Mouse (Mus musculus): ENCODE measurements around the gene Mgat5b.

Gene Mgat5b

DNA sequence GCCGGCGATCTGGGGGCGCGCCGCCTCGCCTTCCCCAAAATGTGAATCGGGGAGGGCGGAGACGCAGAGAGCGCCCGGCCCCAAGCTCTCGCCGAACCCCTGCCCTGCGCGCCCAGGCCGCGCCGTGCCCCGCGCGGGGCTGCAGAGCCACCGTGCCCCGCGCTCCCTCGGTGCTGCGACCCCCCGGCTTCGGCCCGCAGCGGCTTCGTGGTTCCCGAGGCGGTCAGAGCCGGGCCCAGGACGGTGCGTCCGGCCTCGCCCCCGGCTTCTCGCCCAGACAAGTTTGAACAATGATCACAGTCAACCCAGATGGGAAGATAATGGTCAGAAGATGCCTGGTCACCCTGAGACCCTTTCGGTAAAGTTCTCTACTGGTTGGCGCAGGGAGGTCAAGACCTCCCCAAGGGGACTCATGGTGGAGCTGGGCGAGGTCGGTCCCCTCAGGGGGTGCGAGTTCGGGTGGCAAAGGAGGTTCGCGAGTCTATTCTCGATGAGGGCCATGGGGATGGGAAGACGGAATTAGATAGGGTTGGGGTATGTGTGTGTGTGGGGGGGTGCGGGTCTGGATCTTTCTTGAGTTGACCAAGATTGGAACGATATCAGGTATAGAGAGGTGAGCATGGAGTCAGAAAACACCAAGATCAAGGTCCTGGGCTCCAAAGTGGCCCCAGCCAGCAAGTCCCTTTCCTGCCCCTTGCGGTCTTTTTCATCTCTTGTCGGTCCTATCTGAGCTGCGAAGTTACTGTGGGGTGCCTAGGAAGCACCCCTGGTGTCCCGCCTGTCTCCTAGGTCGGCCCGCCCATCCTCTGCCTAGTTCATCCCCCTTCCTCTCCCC lies 740 bp downstream of the Mgat5b start:
- no peak for DNase-seq (ENCODE audit: low spot score)

DNA sequence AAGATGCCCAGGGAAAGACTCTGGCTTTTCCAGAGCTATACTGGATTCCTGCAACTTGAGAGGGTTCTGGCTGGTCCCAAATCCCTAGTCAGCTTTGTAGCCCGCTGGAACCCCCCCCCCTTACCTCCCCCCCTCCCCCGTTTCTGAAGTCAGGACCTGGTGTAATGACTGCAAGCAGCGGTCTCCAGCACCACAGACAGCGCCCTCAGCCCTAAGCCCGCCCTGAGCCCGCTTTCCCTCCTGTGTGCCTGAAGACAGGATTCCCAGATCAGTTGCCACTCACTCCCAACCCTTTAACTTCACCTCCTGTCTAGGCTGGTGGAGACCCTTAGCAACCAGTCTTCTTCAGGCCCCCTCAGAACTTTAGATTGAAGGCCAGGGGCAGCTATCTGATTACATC lies 2.1 kb downstream of the Mgat5b start:
- no peak for DNase-seq (ENCODE audit: low spot score)

DNA sequence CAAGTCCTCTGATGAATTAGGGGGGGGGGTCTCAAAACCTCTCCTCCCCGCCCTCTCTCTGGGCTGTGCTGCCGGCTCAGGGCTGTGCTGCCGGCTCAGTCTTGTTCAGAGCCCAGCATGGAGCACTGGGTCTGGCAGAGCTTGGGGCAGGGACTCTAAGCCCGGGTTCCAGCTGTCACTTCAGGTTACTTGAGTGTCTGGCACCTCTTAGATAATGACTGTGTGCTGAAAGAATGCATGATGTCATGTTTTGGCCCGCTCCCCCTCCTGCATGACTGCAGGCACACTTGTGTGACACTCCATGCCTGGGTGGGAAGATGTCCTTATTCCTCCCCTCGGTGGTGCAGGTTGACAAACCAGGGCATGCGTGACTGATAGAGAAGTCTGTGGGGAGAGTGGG lies 3.4 kb downstream of the Mgat5b start:
- no peak for DNase-seq (ENCODE audit: low spot score)

DNA sequence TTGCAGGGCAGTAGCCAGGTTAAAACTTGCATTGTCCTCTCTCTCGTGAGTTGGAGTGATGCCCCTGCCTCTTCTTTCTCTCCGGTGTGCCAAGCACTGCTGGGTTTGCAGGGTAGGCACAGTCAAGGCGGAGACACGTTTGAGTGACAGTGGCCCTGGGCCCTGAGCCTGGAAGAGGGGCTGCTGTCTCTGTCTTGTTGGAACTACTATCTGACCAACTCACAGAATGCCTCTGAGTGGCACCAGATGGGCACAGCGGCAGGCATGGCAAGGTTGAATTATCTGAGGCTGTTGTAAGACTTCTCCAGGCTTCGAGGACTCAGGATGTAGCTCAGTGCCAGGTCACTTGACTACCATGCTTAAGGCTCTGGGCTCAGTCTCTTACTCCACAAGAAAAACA lies 9.4 kb downstream of the Mgat5b start:
- no peak for DNase-seq (ENCODE audit: low spot score)

DNA sequence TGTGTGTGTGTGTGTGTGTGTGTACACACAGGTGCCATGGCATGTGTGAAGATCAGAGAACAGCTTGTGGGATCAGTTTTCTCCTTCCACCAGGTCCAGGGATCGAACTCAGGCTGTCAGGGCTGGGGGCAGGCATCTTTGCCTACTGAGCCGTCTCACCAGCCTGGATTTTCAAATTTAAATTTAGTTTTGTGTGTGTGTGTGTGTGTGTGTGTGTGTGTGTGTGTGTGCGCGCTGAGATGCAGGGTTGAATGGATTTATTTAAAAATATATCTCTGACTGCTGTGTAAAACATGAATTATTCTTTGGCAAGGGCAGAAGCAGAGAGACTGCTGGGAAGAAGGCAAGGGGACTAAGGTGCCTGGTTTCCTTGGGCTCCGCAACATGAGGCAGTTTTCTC lies 16.2 kb downstream of the Mgat5b start:
- DNase-seq (ENCODE audit: low spot score): no peak

DNA sequence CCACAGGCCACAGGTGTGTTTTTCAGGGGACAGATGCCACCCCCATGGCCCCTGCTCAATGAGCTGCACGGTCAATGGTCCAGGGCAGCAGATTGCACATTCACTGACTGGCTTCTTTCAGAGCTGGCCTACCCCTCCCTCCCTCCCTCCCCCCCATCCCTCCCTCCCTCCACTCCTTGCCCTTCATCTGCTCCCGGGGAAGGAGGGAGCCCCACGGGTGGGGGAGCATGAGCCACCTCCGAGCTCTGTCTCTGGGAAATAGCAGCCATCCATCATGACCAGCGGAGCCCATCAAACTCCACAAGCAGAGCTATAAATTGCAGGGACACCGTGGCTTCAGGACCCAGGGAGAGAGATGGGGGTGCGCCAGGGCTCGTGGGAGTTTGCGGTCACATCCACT lies 16.7 kb downstream of the Mgat5b start:
- DNase-seq (ENCODE audit: low spot score): no peak

DNA sequence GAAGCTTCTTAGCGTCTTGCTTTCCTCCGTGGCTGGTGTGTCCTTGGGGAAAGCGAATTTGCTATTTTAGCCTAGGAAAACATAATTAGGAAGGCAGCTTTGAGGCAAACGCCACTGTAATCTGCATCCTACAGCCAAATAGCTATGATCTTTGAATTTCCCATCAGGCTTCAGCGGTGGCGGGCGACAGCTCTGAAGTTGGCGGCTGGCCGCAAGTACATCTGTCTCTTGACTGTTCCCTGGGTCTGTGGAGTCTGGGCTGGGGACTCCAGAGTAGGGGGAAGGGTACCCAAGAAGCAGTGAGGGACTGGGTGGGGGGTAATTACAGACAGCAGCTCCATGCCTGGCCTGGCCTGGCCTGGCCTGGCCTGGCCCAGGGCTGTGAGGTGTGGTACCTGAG lies 17.3 kb downstream of the Mgat5b start:
- DNase-seq (ENCODE audit: low spot score): no peak

DNA sequence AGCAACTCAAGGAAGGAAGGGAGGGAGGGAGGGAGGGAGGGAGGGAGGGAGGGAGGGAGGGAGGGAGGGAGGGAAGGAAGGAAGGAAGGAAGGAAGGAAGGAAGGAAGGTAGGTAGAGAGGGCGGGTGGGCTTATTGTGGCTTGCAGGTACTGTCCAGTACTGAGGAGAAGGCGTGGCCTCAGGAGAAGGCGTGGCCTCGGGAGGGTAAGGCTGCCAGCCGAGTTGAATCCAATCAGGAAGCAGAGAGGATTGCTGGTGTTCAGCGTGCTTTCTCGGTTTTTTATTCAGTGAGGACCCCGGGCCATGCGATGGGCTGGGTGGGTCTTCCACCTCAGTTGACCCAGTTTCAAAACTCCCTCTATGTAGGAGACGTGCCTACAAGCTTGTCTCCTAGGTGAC lies 18.5 kb downstream of the Mgat5b start:
- no peak for DNase-seq (ENCODE audit: low spot score)

DNA sequence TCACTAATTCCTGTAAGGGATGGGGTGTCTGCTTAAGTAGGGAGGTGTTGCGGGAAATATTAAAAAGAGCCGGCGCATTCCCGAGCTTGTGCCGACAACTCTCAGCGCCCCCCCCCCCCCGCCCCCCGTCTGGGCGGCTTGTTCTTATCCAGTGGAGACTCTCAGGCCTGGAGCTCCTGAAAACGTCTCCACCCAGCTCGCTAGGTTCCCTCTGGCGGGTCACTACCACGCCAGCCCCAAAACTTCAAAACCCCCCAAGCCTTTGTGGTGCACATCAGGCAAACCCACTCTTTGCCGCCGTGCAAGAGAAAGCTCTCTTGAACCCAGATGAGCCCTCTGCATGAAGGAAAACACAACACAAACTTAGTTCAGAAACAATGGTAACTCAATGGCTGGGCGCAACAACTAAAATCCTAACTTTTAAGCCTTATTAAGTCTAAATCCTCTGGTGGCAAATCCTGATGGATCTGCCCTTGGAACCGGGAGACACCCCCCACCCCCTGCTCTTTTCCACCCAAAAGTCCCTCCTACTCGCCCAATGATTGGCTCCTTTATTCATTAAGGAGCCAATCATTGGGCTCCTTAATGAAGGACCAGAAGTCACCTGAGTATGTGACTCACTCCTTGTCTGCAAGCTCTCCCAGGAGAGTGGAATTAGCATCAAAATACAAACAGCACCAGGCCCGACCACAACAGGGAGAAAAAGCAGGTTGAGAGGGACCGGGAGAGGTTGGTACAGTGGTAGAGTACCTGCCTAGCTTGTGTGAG lies 21.6 kb downstream of the Mgat5b start:
- no peak for DNase-seq (ENCODE audit: low spot score)

DNA sequence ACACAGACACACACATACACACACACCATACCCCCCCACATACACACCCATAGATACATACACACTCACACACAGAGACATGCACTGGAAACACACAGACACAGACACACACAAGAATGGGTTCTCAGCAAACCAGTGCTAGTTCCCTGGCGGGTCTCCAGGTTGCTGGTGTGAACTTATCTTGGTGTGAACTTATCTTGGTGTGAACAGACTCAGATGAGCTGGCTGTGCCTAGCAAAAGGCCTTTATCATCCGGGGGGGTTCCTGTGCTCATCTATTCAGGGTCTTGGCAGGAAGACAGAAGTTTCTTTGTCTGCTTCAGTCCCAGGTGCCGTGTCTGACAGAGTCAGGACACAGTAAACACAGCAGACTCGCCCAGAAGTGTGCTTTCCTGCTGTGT lies 25.7 kb downstream of the Mgat5b start:
- DNase-seq (ENCODE audit: low spot score): no peak

DNA sequence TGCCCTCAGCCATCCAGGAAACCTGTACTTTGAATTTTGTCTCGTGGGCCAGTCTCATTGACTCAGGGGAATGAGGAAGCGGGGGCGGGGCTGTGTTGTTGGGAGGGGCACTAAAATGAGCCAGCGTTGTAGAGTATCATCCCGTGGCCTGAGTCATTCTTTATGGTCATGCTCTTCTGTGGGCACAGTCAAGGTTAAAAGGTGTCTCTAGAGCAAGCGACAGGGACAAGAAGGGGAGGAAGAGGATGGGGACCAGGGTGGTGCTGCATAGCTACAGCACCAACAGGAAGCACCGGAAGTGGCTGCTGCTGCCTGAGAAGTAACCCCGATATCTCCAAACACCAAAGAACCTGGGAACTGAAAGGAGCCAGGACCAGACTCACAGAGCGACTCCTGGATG lies 31.2 kb downstream of the Mgat5b start:
- DNase-seq (ENCODE audit: low spot score): no peak

DNA sequence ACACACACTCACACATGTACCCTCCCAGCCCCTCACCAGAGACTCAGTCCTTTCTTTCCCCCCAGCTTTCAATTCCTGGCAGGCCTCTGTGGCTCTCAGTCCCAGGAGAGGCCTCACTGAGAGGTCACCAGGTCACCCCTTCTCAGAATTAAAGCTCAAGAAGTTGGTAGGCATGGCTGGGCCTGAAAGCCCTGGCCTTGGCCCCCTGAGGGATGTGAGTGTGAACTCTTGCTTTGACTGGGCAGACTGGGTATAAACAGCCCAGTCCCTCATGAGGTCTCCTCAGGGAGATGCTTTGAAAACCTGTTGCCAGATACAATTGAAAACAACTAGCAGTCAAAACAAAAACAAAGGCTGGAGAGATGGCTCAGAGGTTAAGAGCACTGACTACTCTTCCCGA lies 32.8 kb downstream of the Mgat5b start:
- DNase-seq (ENCODE audit: low spot score): no peak

DNA sequence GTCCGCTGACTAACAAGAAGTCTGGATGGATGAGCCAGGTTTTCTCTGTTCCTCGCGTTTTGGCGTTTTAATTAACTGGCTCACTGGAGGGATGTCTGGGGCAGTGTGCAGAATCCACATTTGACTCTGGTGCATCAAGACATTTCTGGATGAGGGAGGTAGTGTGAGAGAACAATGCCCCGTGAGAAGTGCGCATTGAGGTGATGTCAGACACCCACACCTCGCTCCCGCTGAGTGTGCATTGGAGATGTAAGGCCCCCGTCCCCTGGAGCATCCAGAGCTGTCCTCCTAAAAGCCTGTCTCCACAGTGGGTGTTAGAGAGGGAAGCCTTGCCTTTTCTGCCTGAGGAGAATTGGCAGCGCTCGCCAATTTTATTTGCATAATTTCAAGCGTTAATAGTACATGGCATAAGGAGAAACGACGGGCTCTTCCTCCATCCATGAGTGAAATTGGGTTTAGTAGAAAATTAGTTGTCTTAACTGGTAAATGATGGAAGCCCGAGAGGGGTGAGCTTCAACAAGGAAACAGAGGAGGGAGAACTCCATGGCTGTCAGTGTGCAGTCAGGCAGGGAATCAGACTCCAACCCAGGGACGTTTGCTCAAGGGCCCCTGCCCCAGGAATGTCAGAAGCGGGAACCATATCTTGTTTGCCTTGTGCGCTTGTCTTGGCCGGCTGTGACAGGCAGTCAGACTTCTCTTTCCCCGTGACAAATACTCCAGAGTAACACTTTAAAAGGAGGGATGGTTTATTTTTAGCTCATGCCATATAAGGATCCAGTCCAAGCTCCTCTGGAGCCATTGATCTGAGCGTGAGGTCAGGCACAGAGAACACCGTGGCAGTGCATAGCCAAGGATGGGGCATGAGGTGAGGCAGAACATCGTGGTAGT lies 35.8 kb downstream of the Mgat5b start:
- peak; percentile 41 for DNase-seq (ENCODE audit: low spot score)

DNA sequence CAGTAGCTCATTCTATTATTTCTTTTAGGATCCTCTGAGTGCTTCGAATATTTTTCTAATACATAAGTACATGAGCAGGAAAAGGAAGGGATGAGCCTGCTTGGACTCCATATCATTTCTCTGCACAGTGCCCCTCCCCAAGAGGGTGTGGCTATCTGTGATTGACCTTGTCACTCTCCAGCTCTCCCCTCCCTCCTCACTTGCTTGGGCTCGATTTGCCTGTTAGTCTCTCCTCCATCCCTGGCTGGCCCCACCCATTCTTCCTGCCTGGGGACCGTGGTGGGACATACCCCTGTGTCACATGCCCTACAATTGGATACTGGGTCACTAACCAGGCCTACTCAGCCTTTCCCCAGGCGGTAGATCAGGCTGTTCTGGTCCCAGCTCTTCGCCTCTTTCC lies 39.9 kb downstream of the Mgat5b start:
- DNase-seq (ENCODE audit: low spot score): no peak

DNA sequence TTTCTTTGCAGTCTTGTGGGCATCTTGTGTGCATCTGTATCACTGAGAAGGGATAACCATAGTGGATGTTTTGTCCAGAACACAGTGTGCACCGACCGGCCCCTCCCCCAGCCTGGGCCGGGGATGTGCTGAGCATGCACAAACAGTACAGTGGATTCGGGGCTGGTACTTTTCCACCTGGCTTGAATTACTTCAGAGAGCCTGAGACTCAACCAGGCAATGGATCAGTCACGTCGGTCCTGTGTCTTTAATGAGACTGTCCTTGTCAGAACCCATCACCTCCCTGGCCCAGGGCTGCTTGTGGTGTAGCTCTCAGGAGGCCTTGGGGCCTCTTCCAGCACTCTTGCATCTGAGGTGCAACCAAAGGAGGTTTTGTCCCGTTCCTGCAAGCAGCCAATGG lies 46.4 kb downstream of the Mgat5b start:
- DNase-seq (ENCODE audit: low spot score): no peak

DNA sequence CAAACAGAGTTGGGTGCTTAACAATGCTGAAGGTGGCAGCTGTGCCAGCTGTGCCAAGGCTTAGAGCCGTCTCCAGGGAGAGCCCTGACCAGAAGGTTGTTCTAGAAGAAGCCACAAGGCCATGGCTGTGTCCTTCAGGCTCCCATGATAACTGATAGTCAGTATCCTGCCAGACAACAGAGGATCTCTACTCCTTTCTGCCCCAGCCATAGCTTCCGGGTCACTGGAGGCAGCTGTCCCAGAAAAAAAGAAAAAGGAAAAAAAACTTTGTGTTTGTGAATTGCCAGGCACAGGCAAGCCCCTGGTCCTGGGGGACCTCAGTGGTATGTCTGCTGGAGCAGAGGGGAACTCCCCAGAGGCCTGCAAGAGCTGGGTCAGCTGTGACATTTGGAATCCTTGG lies 47.3 kb downstream of the Mgat5b start:
- DNase-seq (ENCODE audit: low spot score): no peak

DNA sequence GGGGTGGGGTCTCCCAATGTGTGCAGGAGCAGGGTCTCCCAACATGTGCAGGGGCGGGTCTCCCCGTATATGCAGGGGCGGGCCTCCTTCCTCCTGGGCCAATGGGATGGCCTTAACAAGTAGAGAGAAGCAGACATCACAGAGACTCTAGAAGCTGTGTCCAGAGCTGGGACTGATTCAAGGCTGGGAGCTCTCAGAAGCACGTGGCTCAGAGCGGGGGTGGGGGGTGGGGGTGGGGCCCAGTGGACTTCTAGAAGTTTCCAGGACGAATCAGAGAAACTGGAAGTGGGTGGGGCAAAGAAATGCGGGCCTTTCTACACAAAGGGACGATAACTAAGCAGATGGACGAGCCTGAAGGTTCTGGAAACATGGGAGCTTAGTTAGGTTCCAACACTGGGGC lies 49.9 kb downstream of the Mgat5b start:
- DNase-seq (ENCODE audit: low spot score): no peak

DNA sequence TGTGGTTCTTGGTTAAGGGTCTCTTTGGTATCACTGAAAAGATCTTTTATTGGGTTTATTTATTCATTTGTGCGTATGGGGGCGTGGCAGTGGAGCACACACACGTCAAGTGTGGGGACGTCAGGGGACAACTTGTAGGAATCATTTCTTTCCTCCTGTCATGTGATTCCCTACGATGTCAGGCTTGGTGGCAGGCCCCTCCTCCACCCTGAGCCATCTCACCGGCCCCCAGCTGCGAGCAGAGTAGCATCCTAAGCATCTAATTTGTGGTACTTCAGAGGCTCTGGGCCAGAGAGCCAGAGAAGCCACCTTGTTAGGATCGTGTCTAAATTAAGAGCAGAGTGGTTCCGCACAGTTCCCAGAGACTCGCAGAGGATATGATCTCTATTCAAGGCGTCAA lies 50.8 kb downstream of the Mgat5b start:
- no peak for DNase-seq (ENCODE audit: low spot score)

DNA sequence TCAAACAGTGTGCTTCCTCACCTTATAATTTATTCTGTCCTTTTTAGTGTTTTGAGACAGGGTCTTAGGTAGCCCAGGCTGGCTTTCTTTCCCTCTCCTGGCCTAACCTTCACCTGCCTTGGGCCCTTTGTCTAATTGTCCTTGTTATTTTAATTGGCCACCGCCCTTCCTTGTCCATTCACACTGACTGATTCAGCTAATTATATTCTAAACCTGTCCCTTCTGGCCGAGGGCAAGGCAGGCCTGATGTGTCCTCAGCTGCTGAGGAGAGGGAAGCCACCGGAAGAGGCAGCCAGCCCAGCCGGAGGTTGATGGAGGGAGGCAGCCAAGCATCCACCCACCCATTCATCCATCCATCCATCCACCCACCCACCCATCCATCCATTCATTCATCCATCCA lies 52.2 kb downstream of the Mgat5b start:
- no peak for DNase-seq (ENCODE audit: low spot score)

DNA sequence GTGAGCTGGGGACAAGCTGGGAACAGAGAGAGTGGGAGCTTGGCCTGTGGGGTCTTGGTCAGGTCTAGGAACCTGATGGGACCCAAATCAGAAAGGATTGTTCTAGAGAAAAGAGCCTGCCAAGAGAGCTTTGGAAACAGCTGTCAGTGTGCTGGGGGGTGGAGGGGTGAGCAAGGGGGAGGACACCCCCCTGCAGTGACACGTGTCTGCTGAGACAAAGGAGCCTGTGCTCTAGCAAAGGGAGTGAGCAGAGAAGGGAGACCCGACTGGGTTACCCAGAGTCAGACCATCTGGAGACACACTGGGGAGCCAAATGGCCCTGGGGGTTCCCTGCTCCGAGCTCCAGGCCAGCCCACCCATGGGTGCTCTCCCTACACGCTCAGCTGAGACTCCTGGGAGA lies 54.2 kb downstream of the Mgat5b start:
- no peak for DNase-seq (ENCODE audit: low spot score)

DNA sequence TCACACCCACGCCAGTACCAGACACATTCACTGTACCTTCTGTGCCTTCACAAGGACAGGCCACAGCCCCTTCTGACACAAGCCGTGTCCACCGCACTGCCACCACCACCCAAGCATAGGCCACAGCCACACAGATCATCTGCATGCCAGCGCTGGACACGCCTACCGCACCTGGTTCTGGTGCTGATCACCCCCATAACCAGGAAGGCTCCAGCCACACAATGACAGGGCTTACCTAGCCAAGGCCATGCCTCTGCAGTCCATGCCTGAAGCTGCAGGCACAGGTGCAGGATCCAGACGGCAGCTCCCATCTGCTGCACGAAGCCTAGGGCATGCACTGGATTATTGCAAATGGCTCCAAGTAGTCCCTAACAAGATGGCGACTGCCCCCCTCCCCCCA lies 54.8 kb downstream of the Mgat5b start:
- no peak for DNase-seq (ENCODE audit: low spot score)

DNA sequence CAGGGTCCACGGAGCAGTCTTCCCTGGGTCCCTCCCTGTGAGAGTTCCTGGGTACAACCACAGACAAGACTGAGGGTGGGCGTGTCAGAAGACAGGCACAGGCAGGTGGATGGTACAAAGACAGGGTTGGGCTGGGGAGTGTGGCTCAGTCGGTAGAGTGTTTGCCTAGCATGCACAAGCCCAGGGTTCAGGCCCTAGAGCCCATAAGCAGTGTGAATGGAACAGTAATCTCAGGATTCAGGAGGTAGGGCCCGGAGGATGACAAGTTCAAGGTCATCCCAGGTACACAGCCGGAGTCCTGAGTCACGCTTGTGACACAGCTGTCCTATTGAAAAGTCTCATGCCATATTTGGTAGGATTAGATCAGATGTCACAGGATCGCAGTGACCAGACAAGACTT lies 55.7 kb downstream of the Mgat5b start:
- no peak for DNase-seq (ENCODE audit: low spot score)

DNA sequence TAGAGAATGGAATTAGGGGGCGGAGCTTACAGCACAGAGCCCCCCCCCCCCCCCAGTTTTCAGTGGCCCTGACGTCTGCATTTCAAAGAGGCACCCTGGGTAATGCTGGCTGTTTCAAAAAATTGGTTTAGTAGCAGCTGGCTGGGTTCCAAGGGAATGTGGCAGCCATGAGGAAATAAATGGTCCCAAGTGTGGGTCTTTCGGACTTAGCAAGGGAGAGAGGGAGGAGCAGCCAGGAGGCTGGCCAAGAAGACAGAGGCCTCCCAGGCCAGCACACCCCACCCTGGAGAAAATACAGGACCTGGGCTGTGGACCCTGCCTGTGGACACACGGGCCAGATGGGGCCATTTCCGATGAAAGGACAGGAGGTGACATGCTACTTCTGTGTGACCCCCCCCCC lies 61.6 kb downstream of the Mgat5b start:
- DNase-seq (ENCODE audit: low spot score): no peak
